ENCODE assay signal across 8 mouse cellular contexts in genomic region chr15:89429352-89430221, GRCm38 (mm10). TPM values are rescaled to one million over a fixed set of nuclear protein-coding genes. Genes with fewer than 3 reads are reported as not detected.
DNase-seq lines count a peak whose midpoint lies in the region; ATAC-seq and TF ChIP-seq lines count a peak whose summit lies in the region.

Gene C730034F03Rik, plus strand, starts transcription at chr15:89429589.
Gene Gm44502, minus strand, starts transcription at chr15:89429696.
Gene Chkb, minus strand, starts transcription at chr15:89429908.

- peaks cover 5% of the 10 kb centered on the region; the same call in 1 of the 2 replicates for H3K27me3 ChIP-seq in E14TG2a.4 (ENCODE audit: insufficient read depth, low read length)
- H3K27me3 ChIP-seq in forebrain, embryonic 12.5 days, result no peaks in the 10 kb centered on the region
- no peaks in the 10 kb centered on the region for H3K27me3 ChIP-seq in heart, postnatal 0 days (ENCODE audit: control insufficient read depth, insufficient read depth, low read length)
- no peaks in the 10 kb centered on the region for H3K27me3 ChIP-seq in liver, embryonic 16.5 days (ENCODE audit: control insufficient read depth, insufficient read depth, low read depth, low read length)
- H3K27me3 ChIP-seq in neural tube, embryonic 13.5 days, result no peaks in the 10 kb centered on the region
- H3K27me3 ChIP-seq in testis, adult 2 months (ENCODE audit: control insufficient read depth, insufficient read depth, low read length), result no peaks in the 10 kb centered on the region

- no peaks in the 10 kb centered on the region for H3K9me3 ChIP-seq in E14TG2a.4 (ENCODE audit: low read length)
- no peaks in the 10 kb centered on the region for H3K9me3 ChIP-seq in forebrain, embryonic 12.5 days
- no peaks in the 10 kb centered on the region for H3K9me3 ChIP-seq in heart, postnatal 0 days (replicated peaks; ENCODE audit: control insufficient read depth, low read length)
- H3K9me3 ChIP-seq in liver, embryonic 16.5 days (replicated peaks; ENCODE audit: control insufficient read depth, low read length), result no peaks in the 10 kb centered on the region
- no peaks in the 10 kb centered on the region for H3K9me3 ChIP-seq in neural tube, embryonic 13.5 days

- peaks cover 22% of the 10 kb centered on the region for H3K36me3 ChIP-seq in E14TG2a.4 (ENCODE audit: insufficient read depth, low read length)
- H3K36me3 ChIP-seq in forebrain, embryonic 12.5 days (replicated peaks), result peaks cover 25% of the 10 kb centered on the region
- peaks cover 10% of the 10 kb centered on the region for H3K36me3 ChIP-seq in heart, postnatal 0 days (replicated peaks; ENCODE audit: control insufficient read depth, insufficient read depth, low read length)
- H3K36me3 ChIP-seq in liver, embryonic 16.5 days (ENCODE audit: control insufficient read depth, insufficient read depth), result no peaks in the 10 kb centered on the region; the same call in 1 of the 2 replicates
- peaks cover 25% of the 10 kb centered on the region for H3K36me3 ChIP-seq in neural tube, embryonic 13.5 days
- H3K36me3 ChIP-seq in testis, adult 2 months (ENCODE audit: control insufficient read depth, insufficient read depth, low read length), result no peaks in the 10 kb centered on the region; the same call in 1 of the 2 replicates

- under 1% methylated on average over 70 of the region's 70 CpGs for WGBS in forebrain, embryonic 12.5 days
- under 1% methylated on average over 70 of the region's 70 CpGs for WGBS in heart, postnatal 0 days
- under 1% methylated on average over 70 of the region's 70 CpGs for WGBS in liver, embryonic 16.5 days (ENCODE audit: insufficient replicate concordance)
- WGBS in neural tube, embryonic 13.5 days, result under 1% methylated on average over 70 of the region's 70 CpGs

- TF ChIP-seq EP300 in heart, postnatal 0 days (IDR thresholded peaks at IDR 0.05; ENCODE audit: low read depth), result peak; percentile 80; the same call in 1 of the 2 replicates

- H3K4me1 ChIP-seq in E14TG2a.4 (replicated peaks; ENCODE audit: low read depth, low read length), result peaks cover 57% of the 10 kb centered on the region
- peaks cover 16% of the 10 kb centered on the region for H3K4me1 ChIP-seq in forebrain, embryonic 12.5 days
- peaks cover 27% of the 10 kb centered on the region for H3K4me1 ChIP-seq in heart, postnatal 0 days (ENCODE audit: control insufficient read depth, insufficient read depth)
- H3K4me1 ChIP-seq in liver, embryonic 16.5 days (ENCODE audit: control insufficient read depth, low read depth, low read length), result peaks cover 14% of the 10 kb centered on the region
- peaks cover 33% of the 10 kb centered on the region for H3K4me1 ChIP-seq in neural tube, embryonic 13.5 days (replicated peaks)
- H3K4me1 ChIP-seq in testis, adult 2 months (ENCODE audit: control insufficient read depth, insufficient read depth, low read length), result peaks cover 19% of the 10 kb centered on the region

- no peak for TF ChIP-seq CTCF in E14TG2a.4 (conservative IDR thresholded peaks at IDR 0.05; ENCODE audit: low read length)
- no peak for TF ChIP-seq CTCF in heart, postnatal 0 days (IDR thresholded peaks at IDR 0.05; ENCODE audit: low read depth)
- TF ChIP-seq CTCF in testis, adult 2 months (IDR thresholded peaks at IDR 0.05; ENCODE audit: control insufficient read depth, insufficient read depth, insufficient replicate concordance, low read depth, low read length), result no peak

- peak within 1 kb of the TSS; percentile 91 for H3K4me2 ChIP-seq in forebrain, embryonic 12.5 days
- peak within 1 kb of the TSS; percentile 96 for H3K4me2 ChIP-seq in heart, postnatal 0 days (ENCODE audit: low read depth, low read length)
- peak within 1 kb of the TSS; percentile 94 for H3K4me2 ChIP-seq in liver, embryonic 16.5 days (ENCODE audit: low read depth, low read length)
- H3K4me2 ChIP-seq in neural tube, embryonic 13.5 days, result peak within 1 kb of the TSS; percentile 95

- peak within 1 kb of the TSS; percentile 92 for H3K4me3 ChIP-seq in E14TG2a.4 (replicated peaks; ENCODE audit: low read length)
- peak within 1 kb of the TSS; percentile 77 for H3K4me3 ChIP-seq in forebrain, embryonic 12.5 days (replicated peaks)
- H3K4me3 ChIP-seq in heart, postnatal 0 days (ENCODE audit: low read depth, low read length), result peak within 1 kb of the TSS; percentile 82
- peak within 1 kb of the TSS; percentile 88 for H3K4me3 ChIP-seq in liver, embryonic 16.5 days (ENCODE audit: low read depth, low read length)
- H3K4me3 ChIP-seq in neural tube, embryonic 13.5 days, result peak within 1 kb of the TSS; percentile 77
- peak within 1 kb of the TSS; percentile 95 for H3K4me3 ChIP-seq in testis, adult 2 months (ENCODE audit: control insufficient read depth, low read depth, low read length)

- peak within 1 kb of the TSS; percentile 70 for H3K9ac ChIP-seq in forebrain, embryonic 12.5 days
- peak within 1 kb of the TSS; percentile 90 for H3K9ac ChIP-seq in heart, postnatal 0 days (replicated peaks; ENCODE audit: low read depth, low read length)
- H3K9ac ChIP-seq in liver, embryonic 16.5 days (ENCODE audit: low read depth, low read length), result peak within 1 kb of the TSS; percentile 92
- peak within 1 kb of the TSS; percentile 87 for H3K9ac ChIP-seq in neural tube, embryonic 13.5 days

- peak; percentile 89 for DNase-seq in c-Kit-positive CD71-positive TER-119-positive erythroid progenitor cells, embryonic 14.5 days (ENCODE audit: low spot score)
- peak; percentile 96 for DNase-seq in heart, postnatal 0 days (ENCODE audit: low spot score)
- DNase-seq in kidney, postnatal 4 days, result peak; percentile 91 to 95

- peak within 1 kb of the TSS; percentile 91 for H3K27ac ChIP-seq in forebrain, embryonic 12.5 days
- H3K27ac ChIP-seq in heart, postnatal 0 days (ENCODE audit: low read depth), result peak within 1 kb of the TSS; percentile 99
- peak within 1 kb of the TSS; percentile 99 for H3K27ac ChIP-seq in liver, embryonic 16.5 days (ENCODE audit: low read length)
- H3K27ac ChIP-seq in neural tube, embryonic 13.5 days (replicated peaks), result peak within 1 kb of the TSS; percentile 96
- peak within 1 kb of the TSS; percentile 96 for H3K27ac ChIP-seq in testis, adult 2 months (ENCODE audit: control insufficient read depth, insufficient read depth, low read depth, low read length)

- peak; percentile 95 for ATAC-seq in forebrain, embryonic 12.5 days (ENCODE audit: low FRiP score)
- peak; percentile 77 for ATAC-seq in heart, postnatal 0 days (ENCODE audit: insufficient read depth, low read depth)
- ATAC-seq in liver, embryonic 16.5 days (ENCODE audit: low read depth), result peak; percentile 91
- peak; percentile 95 for ATAC-seq in neural tube, embryonic 13.5 days (ENCODE audit: low read depth)

- TF ChIP-seq POLR2A in testis, adult 2 months (IDR thresholded peaks at IDR 0.05; ENCODE audit: control insufficient read depth, low read depth, low read length), result peak; percentile 75

RNA-seq across cellular contexts. Expression of gene C730034F03Rik, which starts in this region (rescaled TPM):
- polyA plus RNA-seq in forebrain, embryonic 12.5 days (2016; fragmentation: Nextera tagmentation; extraction: Ambion mirVana), result 3.8 and 5.0 TPM in 2 replicates
- 0.12 TPM in 1 of 2 replicates, not detected in the other for total RNA-seq in heart, postnatal 0 days (2014; rRNA removed; ENCODE audit: low replicate concordance)
- polyA plus RNA-seq in heart, postnatal 0 days (2015; fragmentation: Nextera tagmentation; extraction: Ambion mirVana), result 2.0 and 2.4 TPM in 2 replicates
- polyA plus RNA-seq in liver, embryonic 16.5 days (2015; fragmentation: Nextera tagmentation; extraction: Ambion mirVana), result 2.0 TPM in 2 replicates
- polyA plus RNA-seq in neural tube, embryonic 13.5 days (2015; fragmentation: Nextera tagmentation; extraction: Ambion mirVana), result 6.1 and 7.3 TPM in 2 replicates
- polyA plus RNA-seq in testis, adult 2 months (2012; rRNA removed), result 6.4 and 7.6 TPM in 2 replicates

RNA-seq across cellular contexts. Expression of gene Gm44502, which starts in this region (rescaled TPM):
- 0.27 TPM in 1 of 2 replicates, not detected in the other for polyA plus RNA-seq in forebrain, embryonic 12.5 days (2016; fragmentation: Nextera tagmentation; extraction: Ambion mirVana)
- 0.08 and 2.4 TPM in 2 replicates for total RNA-seq in heart, postnatal 0 days (2014; rRNA removed; ENCODE audit: low replicate concordance)
- 0.80 and 0.82 TPM in 2 replicates for polyA plus RNA-seq in heart, postnatal 0 days (2015; fragmentation: Nextera tagmentation; extraction: Ambion mirVana)
- 0.14 and 0.19 TPM in 2 replicates for polyA plus RNA-seq in liver, embryonic 16.5 days (2015; fragmentation: Nextera tagmentation; extraction: Ambion mirVana)
- polyA plus RNA-seq in neural tube, embryonic 13.5 days (2015; fragmentation: Nextera tagmentation; extraction: Ambion mirVana), result 0.17 TPM in 1 of 2 replicates, not detected in the other
- 1.2 and 1.9 TPM in 2 replicates for polyA plus RNA-seq in testis, adult 2 months (2012; rRNA removed)

RNA-seq across cellular contexts. Expression of gene Chkb, which starts in this region (rescaled TPM):
- 58.8 and 62.6 TPM in 2 replicates for polyA plus RNA-seq in forebrain, embryonic 12.5 days (2016; fragmentation: Nextera tagmentation; extraction: Ambion mirVana)
- 64.5 and 78.3 TPM in 2 replicates for total RNA-seq in heart, postnatal 0 days (2014; rRNA removed; ENCODE audit: low replicate concordance)
- 130 and 142 TPM in 2 replicates for polyA plus RNA-seq in heart, postnatal 0 days (2015; fragmentation: Nextera tagmentation; extraction: Ambion mirVana)
- 25.8 and 27.5 TPM in 2 replicates for polyA plus RNA-seq in liver, embryonic 16.5 days (2015; fragmentation: Nextera tagmentation; extraction: Ambion mirVana)
- polyA plus RNA-seq in neural tube, embryonic 13.5 days (2015; fragmentation: Nextera tagmentation; extraction: Ambion mirVana), result 81.4 and 82.2 TPM in 2 replicates
- polyA plus RNA-seq in testis, adult 2 months (2012; rRNA removed), result 50.7 and 52.8 TPM in 2 replicates

Comparison
In these comparisons a context has a peak if more than half of its experiments do, and no peak if none do; other contexts are left out.
1. Peak in every context shown above with its lines: DNase-seq, ATAC-seq, H3K4me3 ChIP-seq and H3K27ac ChIP-seq.